Mouse (Mus musculus): Measurements from ENCODE around the gene Klhdc2. TPM values are rescaled to one million over a fixed set of nuclear protein-coding genes. Genes with fewer than 3 reads are reported as not detected.

The Klhdc2 gene
- total RNA-seq (2021) (100 to 1,000 TPM in 1 of 2 experiments, 10 to 100 TPM in 1; 93.1 to 114 TPM), polyA plus RNA-seq (2012; rRNA removed) (46.7 and 81.4 TPM in 2 replicates)
- long read RNA-seq, transcript Klhdc2-201 (13 exons, 1,905 nt), result major isoform, 276 of 284 reads
- long read RNA-seq, partial matches to known transcripts, result 0 of 284 reads
- long read RNA-seq, other reads (novel, unspliced or antisense), result 8 of 284 reads

DNA sequence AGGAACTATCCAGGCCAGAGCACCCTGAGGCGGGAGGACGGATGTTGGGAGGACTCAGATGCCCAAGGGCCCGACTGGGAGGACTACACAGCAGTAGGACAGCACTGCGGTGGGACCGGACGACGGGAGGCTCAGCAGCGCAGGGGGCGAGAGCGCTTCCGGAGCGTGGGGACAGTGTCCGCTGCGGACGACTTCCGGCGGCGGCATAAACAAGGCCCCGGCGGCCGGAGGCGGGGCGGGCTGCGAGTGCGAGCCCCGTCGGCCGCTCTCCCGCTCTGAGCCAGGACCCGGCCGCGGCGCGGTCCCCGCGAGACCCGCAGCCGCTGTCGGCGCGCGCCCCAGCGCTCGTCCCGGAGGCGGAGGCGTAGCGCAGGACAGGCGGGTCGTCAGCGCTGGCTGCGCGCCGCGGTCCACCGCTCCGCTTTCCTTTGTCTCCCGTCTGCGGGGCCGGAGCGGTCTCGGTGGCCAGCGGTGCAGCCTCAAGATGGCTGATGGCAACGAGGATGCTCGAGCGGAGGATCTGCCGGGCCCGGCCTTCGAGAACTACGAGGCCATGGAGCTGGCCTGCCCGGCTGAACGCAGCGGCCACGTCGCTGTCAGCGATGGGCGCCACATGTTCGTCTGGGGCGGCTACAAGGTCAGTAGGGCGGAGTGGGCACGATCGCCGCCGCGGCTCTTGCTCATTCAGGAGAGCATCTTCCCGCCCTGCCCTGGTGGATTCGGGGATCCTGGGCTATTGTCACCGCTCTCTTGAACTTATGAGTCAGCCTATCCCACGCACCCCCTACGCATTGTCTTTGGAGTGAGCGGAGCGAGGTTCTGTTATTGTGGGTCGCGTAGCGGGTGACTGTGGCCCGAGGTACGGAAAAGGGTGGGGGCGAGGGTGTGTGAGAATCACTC is at the start of gene Klhdc2:
Klhdc2 (plus strand) TSS at position 171 of the 900 bp plus-strand sequence.
- H3K4me3 ChIP-seq, result peak within 1 kb of the TSS; percentile 80
- peaks cover 6% of the 10 kb centered on the region for H3K4me1 ChIP-seq (ENCODE audit: control insufficient read depth, insufficient read depth, low read length)
- DNase-seq, result peak; percentile 91 to 92
- peaks cover 6% of the 10 kb centered on the region for H3K36me3 ChIP-seq (ENCODE audit: control insufficient read depth, insufficient read depth, low read length)
- TF ChIP-seq POLR2A (IDR thresholded peaks at IDR 0.05; ENCODE audit: insufficient read depth, low read depth, low read length) (peak; percentile 83), CTCF (IDR thresholded peaks at IDR 0.05) (peak; percentile 13; the same call in 1 of the 2 replicates), EP300 (IDR thresholded peaks at IDR 0.05; ENCODE audit: insufficient read depth, low read depth, low read length) (peak; percentile 43; the same call in 1 of the 2 replicates)
- WGBS, result under 1% methylated on average over 97 of the region's 98 CpGs
- H3K27me3 ChIP-seq (ENCODE audit: control insufficient read depth, insufficient read depth, low read length), result no peaks in the 10 kb centered on the region
- intact Hi-C loops (cut with DNase I), result loop anchor here (2.0 to 5.0 kb wide), 2 partner anchors 56 to 99 kb away; partner anchors contain the start of genes Dnaaf2, Gm49383 and Klhdc1
- peaks cover 3% of the 10 kb centered on the region; the same call in 1 of the 2 replicates for H3K79me2 ChIP-seq (replicated peaks; ENCODE audit: control insufficient read depth, insufficient read depth, low read length)
- H3K9ac ChIP-seq (ENCODE audit: low read depth, low read length), result peak within 1 kb of the TSS; percentile 99
- H3K27ac ChIP-seq, result peak within 1 kb of the TSS; percentile 95

DNA sequence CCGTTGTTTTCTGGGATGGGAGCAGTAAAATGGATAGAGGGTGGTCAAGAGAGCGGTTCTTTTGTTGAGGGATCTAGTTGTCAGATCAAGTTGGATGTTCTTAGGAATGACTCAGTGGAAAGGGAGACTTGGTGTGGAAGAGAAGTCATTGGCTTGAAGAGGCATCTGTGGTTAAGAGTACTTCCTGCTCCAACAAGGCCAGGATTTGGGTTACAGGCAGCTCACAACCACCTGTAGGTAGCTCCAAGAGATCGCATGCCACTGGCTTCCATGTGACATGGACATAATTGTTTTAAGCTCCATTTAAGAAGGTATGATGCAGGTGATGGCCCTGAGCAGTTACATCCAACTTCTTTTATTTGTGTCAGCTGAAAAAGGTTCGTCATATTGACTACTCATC is 46.7 kb upstream of the Klhdc2 start:
- no peaks in the 10 kb centered on the region for H3K79me2 ChIP-seq (replicated peaks; ENCODE audit: control insufficient read depth, insufficient read depth, low read length)
- H3K4me3 ChIP-seq, result no peak overlapping the region
- no peak overlapping the region for H3K9ac ChIP-seq (ENCODE audit: low read depth, low read length)
- 87% methylated on average over 4 of the region's 4 CpGs for WGBS
- TF ChIP-seq POLR2A (IDR thresholded peaks at IDR 0.05; ENCODE audit: insufficient read depth, low read depth, low read length), result no peak
- no peak for TF ChIP-seq CTCF (IDR thresholded peaks at IDR 0.05)
- TF ChIP-seq EP300 (IDR thresholded peaks at IDR 0.05; ENCODE audit: insufficient read depth, low read depth, low read length), result no peak
- H3K36me3 ChIP-seq (ENCODE audit: control insufficient read depth, insufficient read depth, low read length), result no peaks in the 10 kb centered on the region
- H3K27me3 ChIP-seq (ENCODE audit: control insufficient read depth, insufficient read depth, low read length), result no peaks in the 10 kb centered on the region
- intact Hi-C loops (cut with DNase I), result no loop called here
- H3K27ac ChIP-seq, result no peak overlapping the region
- no peak for DNase-seq
- no peaks in the 10 kb centered on the region for H3K4me1 ChIP-seq (ENCODE audit: control insufficient read depth, insufficient read depth, low read length)

DNA sequence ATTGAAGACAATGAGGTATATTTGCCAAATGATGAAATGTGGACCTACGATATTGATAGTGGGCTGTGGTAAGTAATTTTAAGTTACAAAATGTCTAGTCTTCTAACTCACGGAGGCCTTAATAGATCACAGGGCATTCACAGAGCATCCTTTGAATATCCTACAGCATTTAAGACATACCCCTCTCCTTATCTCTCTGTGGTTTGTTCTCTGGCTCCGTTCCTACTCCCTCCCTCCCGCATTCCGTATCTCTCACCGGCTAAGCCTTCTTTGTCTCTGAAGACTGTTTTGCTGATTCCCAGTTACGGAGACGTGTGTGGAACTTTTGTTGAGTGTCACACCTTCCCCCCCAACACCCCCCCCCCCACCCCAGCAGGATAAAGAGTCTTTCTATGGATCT is 45.7 kb upstream of the Klhdc2 start:
- Histone ChIP-seq H3K4me3 (no peak overlapping the region), H3K27ac (no peak overlapping the region), H3K9ac (ENCODE audit: low read depth, low read length) (no peak overlapping the region), H3K36me3 (ENCODE audit: control insufficient read depth, insufficient read depth, low read length) (no peaks in the 10 kb centered on the region), H3K79me2 (replicated peaks; ENCODE audit: control insufficient read depth, insufficient read depth, low read length) (no peaks in the 10 kb centered on the region), H3K4me1 (ENCODE audit: control insufficient read depth, insufficient read depth, low read length) (no peaks in the 10 kb centered on the region), H3K27me3 (ENCODE audit: control insufficient read depth, insufficient read depth, low read length) (no peaks in the 10 kb centered on the region)
- WGBS, result 62% methylated on average over 8 of the region's 8 CpGs
- no peak for TF ChIP-seq POLR2A (IDR thresholded peaks at IDR 0.05; ENCODE audit: insufficient read depth, low read depth, low read length)
- TF ChIP-seq EP300 (IDR thresholded peaks at IDR 0.05; ENCODE audit: insufficient read depth, low read depth, low read length), result no peak
- TF ChIP-seq CTCF (IDR thresholded peaks at IDR 0.05), result no peak
- DNase-seq, result no peak
- intact Hi-C loops (cut with DNase I), result no loop called here

DNA sequence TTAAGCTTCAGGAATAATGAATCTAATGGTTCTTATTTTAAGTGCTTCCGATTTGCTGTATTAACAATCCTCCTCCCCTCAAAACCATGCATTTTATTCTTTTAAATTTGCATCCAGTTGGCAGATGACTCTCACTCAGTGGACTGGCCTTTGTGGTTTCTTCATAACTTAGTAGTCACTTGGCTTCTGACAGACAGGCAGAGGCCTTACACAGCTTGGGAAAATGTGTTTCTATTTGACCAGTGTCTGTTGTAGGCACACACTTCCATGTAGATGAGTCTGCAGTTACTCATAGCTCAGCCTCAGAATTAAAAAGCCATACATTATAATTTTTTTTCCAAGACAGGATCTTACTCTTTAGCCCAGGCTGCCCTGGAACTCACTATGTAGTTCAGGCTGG is 42.7 kb upstream of the Klhdc2 start:
- 98% methylated on average over 1 of the region's 1 CpGs for WGBS
- intact Hi-C loops (cut with DNase I), result no loop called here
- no peak overlapping the region for H3K4me3 ChIP-seq
- H3K79me2 ChIP-seq (replicated peaks; ENCODE audit: control insufficient read depth, insufficient read depth, low read length), result no peaks in the 10 kb centered on the region
- no peaks in the 10 kb centered on the region for H3K36me3 ChIP-seq (ENCODE audit: control insufficient read depth, insufficient read depth, low read length)
- no peaks in the 10 kb centered on the region for H3K27me3 ChIP-seq (ENCODE audit: control insufficient read depth, insufficient read depth, low read length)
- DNase-seq, result no peak
- H3K4me1 ChIP-seq (ENCODE audit: control insufficient read depth, insufficient read depth, low read length), result no peaks in the 10 kb centered on the region
- no peak overlapping the region for H3K9ac ChIP-seq (ENCODE audit: low read depth, low read length)
- TF ChIP-seq POLR2A (IDR thresholded peaks at IDR 0.05; ENCODE audit: insufficient read depth, low read depth, low read length) (no peak), CTCF (IDR thresholded peaks at IDR 0.05) (no peak), EP300 (IDR thresholded peaks at IDR 0.05; ENCODE audit: insufficient read depth, low read depth, low read length) (no peak)
- H3K27ac ChIP-seq, result no peak overlapping the region

DNA sequence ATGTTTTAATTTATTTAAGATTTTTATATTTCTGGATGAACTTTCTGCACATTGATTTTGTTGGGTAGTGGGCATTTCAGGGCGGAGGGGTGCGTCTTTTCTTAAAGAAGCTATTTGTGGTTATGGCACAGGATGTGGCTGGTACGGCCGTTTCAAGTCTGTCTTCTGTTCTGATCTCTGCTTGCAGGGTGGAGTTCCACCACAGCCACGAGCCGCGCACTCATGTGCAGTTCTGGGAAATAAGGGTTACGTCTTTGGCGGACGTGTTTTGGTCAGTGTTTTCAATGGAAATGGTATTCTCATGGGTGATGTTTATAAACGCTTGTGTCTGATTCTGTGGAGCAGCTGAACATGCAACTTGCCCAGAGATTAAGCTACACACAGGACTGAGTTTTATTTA is 38.6 kb upstream of the Klhdc2 start:
- no peaks in the 10 kb centered on the region for H3K4me1 ChIP-seq (ENCODE audit: control insufficient read depth, insufficient read depth, low read length)
- DNase-seq, result peak in 1 of 2 experiments; percentile 15
- 80% methylated on average over 11 of the region's 11 CpGs for WGBS
- H3K27ac ChIP-seq, result no peak overlapping the region
- no peak for TF ChIP-seq POLR2A (IDR thresholded peaks at IDR 0.05; ENCODE audit: insufficient read depth, low read depth, low read length)
- no peak for TF ChIP-seq CTCF (IDR thresholded peaks at IDR 0.05)
- no peak for TF ChIP-seq EP300 (IDR thresholded peaks at IDR 0.05; ENCODE audit: insufficient read depth, low read depth, low read length)
- H3K27me3 ChIP-seq (ENCODE audit: control insufficient read depth, insufficient read depth, low read length), result no peaks in the 10 kb centered on the region
- no peaks in the 10 kb centered on the region for H3K36me3 ChIP-seq (ENCODE audit: control insufficient read depth, insufficient read depth, low read length)
- H3K9ac ChIP-seq (ENCODE audit: low read depth, low read length), result no peak overlapping the region
- no peaks in the 10 kb centered on the region for H3K79me2 ChIP-seq (replicated peaks; ENCODE audit: control insufficient read depth, insufficient read depth, low read length)
- intact Hi-C loops (cut with DNase I), result no loop called here
- no peak overlapping the region for H3K4me3 ChIP-seq

DNA sequence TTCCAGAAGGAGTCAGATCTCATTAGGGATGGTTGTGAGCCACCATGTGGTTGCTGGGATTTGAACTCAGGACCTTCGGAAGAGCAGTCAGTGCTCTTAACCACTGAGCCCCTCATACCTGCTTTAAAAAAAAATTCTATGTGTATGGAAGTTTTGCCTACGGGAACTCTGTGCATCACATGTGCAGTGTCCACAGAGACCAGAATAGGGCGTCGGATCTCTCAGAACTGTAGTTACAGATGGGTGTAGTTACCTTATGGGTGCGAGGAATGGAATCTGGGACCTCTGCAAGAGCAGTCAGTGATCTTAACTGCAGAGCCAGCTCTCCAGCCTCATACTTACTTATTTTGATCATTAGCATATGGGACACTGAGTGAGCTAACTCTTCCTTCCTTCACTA is 34.2 kb upstream of the Klhdc2 start:
- no peak overlapping the region for H3K9ac ChIP-seq (ENCODE audit: low read depth, low read length)
- no peaks in the 10 kb centered on the region for H3K36me3 ChIP-seq (ENCODE audit: control insufficient read depth, insufficient read depth, low read length)
- H3K4me1 ChIP-seq (ENCODE audit: control insufficient read depth, insufficient read depth, low read length), result no peaks in the 10 kb centered on the region
- WGBS, result 92% methylated on average over 5 of the region's 5 CpGs
- no peaks in the 10 kb centered on the region for H3K79me2 ChIP-seq (replicated peaks; ENCODE audit: control insufficient read depth, insufficient read depth, low read length)
- intact Hi-C loops (cut with DNase I), result no loop called here
- H3K4me3 ChIP-seq, result no peak overlapping the region
- no peak for DNase-seq
- TF ChIP-seq CTCF (IDR thresholded peaks at IDR 0.05) (no peak), EP300 (IDR thresholded peaks at IDR 0.05; ENCODE audit: insufficient read depth, low read depth, low read length) (no peak), POLR2A (IDR thresholded peaks at IDR 0.05; ENCODE audit: insufficient read depth, low read depth, low read length) (no peak)
- no peak overlapping the region for H3K27ac ChIP-seq
- no peaks in the 10 kb centered on the region for H3K27me3 ChIP-seq (ENCODE audit: control insufficient read depth, insufficient read depth, low read length)
